Mouse (Mus musculus): Measurements from ENCODE around the gene Cyp26c1.

Cyp26c1 gene

DNA sequence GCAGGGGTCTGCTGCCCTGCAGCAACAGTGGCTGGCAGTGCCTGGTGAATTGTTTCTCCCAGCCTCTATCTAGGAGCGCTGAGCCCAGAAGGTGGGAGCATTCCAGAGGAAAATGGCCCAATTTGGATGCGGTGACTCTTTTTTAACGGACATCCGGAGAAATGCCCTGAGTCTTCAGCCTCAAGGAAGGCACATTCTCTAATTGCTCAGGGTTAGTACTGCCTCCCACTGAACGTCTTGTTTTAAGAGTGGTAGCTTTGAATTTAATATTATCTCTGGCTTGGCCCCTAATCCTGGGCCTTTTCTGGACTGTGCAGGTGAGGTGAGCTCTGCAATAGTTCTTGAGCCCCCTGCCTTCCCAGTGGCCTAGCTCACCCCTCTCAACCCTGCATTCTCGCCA lies at the start of gene Cyp26c1:
TSS of gene Cyp26c1 (plus strand) at position 301 of the 400 bp plus-strand sequence.
- no peak for DNase-seq (ENCODE audit: low spot score)

DNA sequence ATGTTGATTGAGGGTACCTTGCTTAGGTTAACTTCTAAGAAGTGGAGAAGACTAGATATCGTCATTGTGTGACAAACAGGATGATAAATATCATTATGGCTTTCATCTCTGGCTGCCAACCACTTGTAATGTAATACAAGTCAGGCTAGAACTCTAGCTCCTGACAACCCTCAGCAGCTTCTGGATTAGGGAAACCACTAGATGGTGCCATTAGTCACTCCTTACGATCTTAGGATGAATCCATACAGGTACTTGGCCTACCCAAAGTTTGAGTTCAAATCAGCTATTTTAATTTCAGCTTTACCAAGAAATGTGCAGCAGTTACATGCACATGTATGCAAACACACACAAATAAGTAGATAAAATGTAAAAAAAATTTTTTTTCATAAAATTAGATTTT lies 37.4 kb upstream of the Cyp26c1 start:
- no peak for DNase-seq (ENCODE audit: low spot score)

- no peak for DNase-seq (ENCODE audit: low spot score)
Measured at GRCm38 (mm10) chr19:37650526-37650925, 34.9 kb upstream of the Cyp26c1 start.

- DNase-seq (ENCODE audit: low spot score) = no peak
Measured at GRCm38 (mm10) chr19:37654012-37654411, 31.4 kb upstream of the Cyp26c1 start.

- DNase-seq (ENCODE audit: low spot score) = no peak
Measured at GRCm38 (mm10) chr19:37656441-37656840, 28.9 kb upstream of the Cyp26c1 start.

DNA sequence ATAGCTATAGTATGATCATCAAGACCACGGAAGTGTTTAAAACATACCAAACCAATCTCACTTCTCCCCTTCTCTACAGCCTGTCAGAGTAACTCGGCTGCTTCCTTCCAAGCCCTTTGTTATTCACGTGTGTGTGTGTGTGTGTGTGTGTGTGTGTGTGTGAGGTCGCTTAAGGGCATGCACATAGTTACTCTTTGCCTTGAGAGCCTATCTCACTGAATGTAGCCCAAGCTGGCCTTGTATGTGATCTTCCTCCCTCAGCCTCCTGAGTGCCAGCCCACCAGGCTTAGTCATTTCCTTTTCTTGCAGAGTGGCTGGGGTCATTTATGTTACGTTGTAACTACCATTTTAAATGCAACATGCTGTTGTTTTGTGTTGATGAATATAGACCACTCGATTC lies 20.1 kb upstream of the Cyp26c1 start:
- no peak for DNase-seq (ENCODE audit: low spot score)

DNA sequence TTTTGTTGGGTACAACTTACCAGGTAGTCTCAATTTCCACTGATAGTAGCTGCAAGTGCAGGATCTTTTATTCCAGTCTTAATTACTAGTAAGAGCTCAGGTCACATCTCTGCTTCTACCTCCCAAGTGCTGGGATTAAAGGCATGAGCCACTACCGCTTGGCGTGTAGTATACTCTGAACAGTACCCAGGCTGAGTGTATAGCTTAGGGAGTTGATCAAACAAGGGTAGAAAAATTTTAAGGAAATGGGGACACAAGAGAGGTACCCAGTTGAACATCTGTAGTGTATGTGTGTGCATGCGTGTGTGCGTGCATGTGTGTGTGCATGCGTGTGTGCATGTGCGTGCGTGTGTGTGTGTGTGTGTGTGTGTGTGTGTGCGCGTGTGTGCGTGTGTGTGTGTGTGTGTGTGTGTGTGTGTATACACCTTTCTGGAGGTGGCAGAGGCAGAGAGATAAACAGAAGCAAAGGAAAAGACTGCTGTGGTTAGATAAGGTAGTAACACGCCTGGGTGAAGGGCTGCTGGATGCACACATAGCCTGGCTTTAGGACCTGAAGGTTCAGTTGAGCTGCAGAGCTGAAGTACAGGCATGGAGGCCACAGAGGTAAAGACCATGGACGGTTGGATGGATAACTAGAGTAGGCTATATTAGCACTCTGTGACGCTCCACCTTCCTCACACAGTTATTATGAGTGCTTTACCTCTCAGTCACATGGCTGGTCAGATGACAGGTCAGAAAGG lies 17.4 kb upstream of the Cyp26c1 start:
- DNase-seq (ENCODE audit: low spot score) = no peak

DNA sequence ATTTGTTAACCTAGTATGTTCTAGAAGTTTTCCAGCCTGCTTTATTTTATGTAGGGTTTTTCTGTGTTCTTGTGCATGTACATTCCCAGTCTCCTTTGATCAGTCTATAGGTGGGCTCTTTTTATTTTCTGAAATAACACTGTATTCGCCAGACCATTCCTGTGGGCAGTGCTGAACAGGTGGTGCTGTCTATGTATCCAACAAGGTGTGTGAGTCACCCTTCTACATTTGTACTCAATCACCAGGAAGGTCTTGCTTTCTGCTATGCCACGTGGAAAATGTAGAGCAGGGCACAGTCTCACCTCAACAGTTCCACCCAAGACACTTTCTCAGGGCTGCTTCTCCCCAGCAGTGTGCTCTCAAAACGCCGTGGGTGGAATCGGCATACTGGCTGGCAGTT lies 16.7 kb upstream of the Cyp26c1 start:
- no peak for DNase-seq (ENCODE audit: low spot score)

DNA sequence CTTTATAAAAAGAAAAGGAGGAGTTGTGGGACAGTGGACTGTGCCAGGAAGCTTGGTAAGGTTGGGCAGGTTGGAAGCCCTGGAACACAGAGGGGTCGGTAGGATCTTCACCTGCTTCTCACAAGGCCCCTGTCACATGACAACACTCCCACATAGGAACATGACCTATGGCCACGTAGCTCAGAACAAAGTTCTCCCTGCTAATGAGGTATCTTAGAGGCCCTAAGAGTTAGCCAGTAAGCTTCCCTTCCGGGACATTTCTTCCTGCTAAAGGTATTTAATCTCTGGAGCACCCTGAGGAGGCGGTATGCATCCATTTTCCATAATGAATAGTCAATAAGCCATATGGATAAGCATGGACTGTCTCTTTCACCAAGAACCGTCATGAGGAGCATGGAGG lies 15.9 kb upstream of the Cyp26c1 start:
- no peak for DNase-seq (ENCODE audit: low spot score)

GRCm38 (mm10) chr19:37673393-37673792 lies 12.0 kb upstream of the Cyp26c1 start:
- no peak for DNase-seq (ENCODE audit: low spot score)

- no peak for DNase-seq (ENCODE audit: low spot score)
Measured at GRCm38 (mm10) chr19:37686347-37686746, 966 bp downstream of the Cyp26c1 start.

- no peak for DNase-seq (ENCODE audit: low spot score)
Measured at GRCm38 (mm10) chr19:37686941-37687850, 1.8 kb downstream of the Cyp26c1 start.

- no peak for DNase-seq (ENCODE audit: low spot score)
Measured at GRCm38 (mm10) chr19:37689478-37689877, 4.1 kb downstream of the Cyp26c1 start.

DNA sequence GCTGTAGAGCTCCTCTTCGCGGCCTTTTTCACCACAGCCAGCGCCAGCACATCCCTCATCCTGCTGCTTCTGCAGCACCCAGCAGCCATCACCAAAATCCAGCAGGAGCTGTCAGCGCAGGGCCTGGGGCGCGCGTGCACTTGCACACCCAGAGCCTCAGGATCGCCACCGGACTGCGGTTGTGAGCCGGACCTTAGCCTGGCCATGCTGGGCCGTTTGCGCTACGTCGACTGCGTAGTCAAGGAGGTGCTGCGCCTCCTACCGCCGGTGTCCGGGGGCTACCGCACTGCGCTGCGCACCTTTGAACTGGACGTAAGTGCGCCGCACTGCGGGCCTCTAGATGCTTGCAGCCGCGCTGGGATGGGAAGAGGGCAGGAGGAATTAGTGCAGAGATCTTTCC lies 5.3 kb downstream of the Cyp26c1 start:
- no peak for DNase-seq (ENCODE audit: low spot score)

DNA sequence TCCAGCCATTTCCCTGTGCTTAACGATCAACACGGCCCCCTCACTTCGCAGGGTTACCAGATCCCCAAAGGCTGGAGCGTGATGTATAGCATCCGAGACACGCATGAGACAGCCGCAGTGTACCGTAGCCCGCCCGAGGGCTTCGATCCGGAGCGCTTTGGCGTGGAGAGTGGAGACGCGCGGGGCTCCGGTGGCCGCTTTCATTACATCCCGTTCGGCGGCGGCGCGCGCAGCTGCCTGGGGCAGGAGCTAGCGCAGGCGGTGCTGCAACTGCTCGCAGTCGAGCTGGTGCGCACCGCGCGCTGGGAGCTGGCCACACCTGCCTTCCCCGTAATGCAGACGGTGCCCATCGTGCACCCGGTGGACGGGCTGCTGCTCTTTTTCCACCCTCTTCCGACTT lies 7.5 kb downstream of the Cyp26c1 start:
- DNase-seq (ENCODE audit: low spot score) = no peak

GRCm38 (mm10) chr19:37695146-37695545 lies 9.8 kb downstream of the Cyp26c1 start:
- DNase-seq (ENCODE audit: low spot score) = no peak

DNA sequence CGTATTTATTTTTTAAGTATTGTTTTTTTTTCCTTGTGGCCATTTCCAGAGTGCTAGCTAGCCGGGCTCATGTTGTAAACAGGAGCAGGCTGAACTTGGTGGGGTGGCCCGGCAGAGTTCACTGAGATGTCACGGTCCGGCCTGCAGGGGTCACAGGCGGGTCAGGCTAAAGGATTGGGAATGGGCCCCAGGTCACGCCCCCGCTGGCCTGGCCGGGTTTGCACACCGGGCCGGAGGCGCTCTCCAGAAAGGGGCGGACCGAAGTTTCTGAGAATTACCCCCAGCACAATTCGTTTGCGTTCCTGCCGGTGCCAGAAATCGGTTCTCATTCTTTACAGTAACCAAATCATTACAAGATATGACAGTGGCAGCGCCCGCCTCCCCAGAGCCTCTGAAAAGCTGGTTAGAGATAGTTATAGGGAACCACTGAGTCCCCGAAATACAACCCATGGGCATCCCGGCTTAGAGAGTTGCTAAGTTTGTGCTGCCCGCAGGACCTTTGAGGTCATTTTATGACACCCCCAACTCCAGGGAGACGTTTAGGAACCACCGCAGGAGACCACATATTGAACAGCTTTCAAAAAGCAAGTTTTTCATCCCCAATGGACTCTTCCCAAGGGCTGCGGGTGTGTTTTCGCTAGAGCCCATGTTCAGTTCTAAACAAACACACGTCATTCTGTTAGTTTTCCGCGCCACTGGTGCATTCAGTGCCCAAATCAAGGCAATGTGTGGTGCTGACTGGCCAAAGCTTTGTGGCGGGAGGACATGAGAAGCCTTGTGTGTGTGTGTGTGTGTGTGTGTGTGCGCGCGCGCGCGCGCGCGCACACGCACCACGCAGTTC lies 10.6 kb downstream of the Cyp26c1 start:
- no peak for DNase-seq (ENCODE audit: low spot score)

- DNase-seq (ENCODE audit: low spot score) = no peak
Measured at GRCm38 (mm10) chr19:37696603-37697334, 11.4 kb downstream of the Cyp26c1 start.

- DNase-seq (ENCODE audit: low spot score) = no peak
Measured at GRCm38 (mm10) chr19:37697335-37697636, 11.9 kb downstream of the Cyp26c1 start.

- no peak for DNase-seq (ENCODE audit: low spot score)
Measured at GRCm38 (mm10) chr19:37697651-37698272, 12.4 kb downstream of the Cyp26c1 start, which contains the start of gene Cyp26a1. TSS of gene Cyp26a1 (plus strand) at chr19:37697798.
